Mouse (Mus musculus): ENCODE data around the gene Rflna.

The Rflna gene

DNA sequence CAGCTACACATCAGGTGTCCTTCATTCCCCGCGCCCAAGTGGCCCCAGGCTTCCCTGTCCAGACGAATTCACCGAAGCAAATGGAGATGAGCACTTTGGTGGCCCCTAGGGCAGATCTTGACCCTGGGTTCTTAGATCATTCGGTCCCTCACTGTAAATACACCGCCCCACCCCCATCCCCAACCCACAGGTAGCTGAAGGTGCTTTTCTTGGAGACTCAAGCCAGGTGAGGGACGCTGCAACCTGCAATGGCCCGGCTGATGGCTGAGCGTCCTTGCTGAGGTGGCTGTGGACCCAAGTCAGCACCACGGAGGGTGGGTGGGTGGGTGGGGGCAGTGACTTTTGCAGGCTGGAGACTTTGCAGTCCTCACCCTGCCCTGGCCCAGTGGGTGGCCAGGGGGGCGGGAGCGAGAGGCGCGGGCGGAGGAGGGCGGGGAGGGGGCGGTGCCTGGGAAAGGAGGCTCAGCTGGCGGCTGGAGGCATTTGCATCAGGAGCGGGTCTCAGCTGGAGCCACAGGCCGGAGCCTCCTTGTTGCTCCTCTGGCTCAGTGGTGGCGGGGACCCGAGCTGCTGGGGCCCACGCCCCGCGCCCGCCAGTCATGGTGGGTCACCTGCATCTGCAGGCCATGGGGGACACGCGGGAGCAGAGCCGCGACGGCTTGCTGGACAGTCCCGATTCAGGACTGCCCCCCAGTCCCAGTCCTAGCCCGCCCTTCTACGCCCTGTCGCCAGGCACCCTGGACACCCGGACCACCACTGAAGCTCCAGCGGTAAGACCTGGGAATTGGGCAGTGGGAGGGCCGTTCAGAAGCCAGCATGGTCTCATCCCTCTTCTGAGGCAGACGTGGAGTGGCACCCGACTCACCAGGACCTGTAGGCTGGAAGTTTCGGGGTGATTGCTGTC lies at the start of gene Rflna:
Gene Rflna (plus strand): TSS at position 253 of the 904 bp plus-strand sequence.
- DNase-seq (ENCODE audit: low spot score), result no peak

DNA sequence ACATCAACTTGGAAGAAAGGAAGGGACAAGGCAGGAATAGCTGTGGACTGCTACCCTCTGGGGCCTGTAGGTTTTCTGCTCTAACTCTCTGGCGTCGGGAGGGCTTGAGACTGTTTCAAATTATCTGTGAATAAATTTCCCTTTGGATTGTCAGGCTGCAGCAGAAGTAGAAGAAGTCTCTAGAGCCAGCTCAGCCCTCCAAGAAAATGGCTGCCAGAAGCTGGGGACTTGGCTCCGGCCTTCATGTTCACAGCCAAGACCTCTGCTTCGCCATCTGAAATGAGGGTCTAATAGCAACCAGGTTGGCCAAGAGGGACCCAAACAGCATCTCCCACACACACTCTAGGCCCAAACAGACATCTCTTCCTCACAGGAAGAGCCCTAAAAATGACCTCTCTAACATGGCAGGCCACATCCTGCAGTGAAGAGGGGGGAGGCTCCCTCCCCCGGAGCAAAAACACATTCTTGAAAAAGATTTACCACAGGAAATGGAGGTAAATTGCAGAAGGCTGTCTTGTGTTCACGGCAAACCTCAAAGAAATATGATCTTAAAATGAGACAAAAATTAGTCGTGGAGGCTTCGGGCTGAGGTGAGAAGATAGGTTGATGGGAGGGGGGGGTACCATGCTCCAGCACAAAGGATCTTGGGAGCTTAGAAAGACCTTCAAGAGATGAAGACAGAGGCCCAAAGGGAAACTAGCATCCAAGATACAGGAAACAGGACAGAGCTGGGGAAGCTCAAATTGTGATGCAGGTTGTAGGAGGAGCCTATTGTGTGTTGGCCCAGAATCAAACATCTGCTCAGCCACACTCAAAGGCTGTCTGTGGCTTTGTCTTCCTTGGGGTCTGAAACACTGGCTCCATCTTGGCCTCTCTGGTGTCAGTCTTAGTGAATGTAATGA lies 48.4 kb upstream of the Rflna start:
- no peak for DNase-seq (ENCODE audit: low spot score)

DNA sequence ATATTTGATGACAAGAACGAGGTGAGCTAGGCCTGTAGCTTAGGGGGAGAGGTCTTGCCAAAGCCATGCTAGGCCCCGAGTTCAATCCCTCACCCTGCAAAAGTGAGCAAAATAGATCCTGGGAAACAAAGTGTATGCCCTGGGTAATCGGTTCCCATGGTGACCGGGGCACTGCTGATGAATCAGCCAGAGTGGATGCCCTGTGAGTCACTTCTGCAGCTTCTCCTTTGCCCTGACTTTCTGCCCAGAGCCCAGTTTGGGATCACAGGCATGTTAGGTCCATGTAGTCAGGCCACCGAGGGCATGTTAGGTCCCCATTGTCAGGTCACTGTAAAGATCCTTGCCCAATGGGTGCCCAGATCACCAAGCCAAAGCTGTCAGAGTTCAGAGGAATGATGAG lies 45.5 kb upstream of the Rflna start:
- peak; percentile 79 for DNase-seq (ENCODE audit: low spot score)

- DNase-seq (ENCODE audit: low spot score), result no peak
Observed at GRCm38 (mm10) chr5:124959099-124959498, 43.9 kb upstream of the Rflna start.

GRCm38 (mm10) chr5:124960131-124960901 lies 42.7 kb upstream of the Rflna start:
- peak; percentile 42 for DNase-seq (ENCODE audit: low spot score)

- no peak for DNase-seq (ENCODE audit: low spot score)
Observed at GRCm38 (mm10) chr5:124961433-124961832, 41.6 kb upstream of the Rflna start.

GRCm38 (mm10) chr5:124962761-124963160 lies 40.3 kb upstream of the Rflna start:
- no peak for DNase-seq (ENCODE audit: low spot score)

- DNase-seq (ENCODE audit: low spot score), result peak; percentile 87
Observed at GRCm38 (mm10) chr5:124963806-124964672, 39.0 kb upstream of the Rflna start.

DNA sequence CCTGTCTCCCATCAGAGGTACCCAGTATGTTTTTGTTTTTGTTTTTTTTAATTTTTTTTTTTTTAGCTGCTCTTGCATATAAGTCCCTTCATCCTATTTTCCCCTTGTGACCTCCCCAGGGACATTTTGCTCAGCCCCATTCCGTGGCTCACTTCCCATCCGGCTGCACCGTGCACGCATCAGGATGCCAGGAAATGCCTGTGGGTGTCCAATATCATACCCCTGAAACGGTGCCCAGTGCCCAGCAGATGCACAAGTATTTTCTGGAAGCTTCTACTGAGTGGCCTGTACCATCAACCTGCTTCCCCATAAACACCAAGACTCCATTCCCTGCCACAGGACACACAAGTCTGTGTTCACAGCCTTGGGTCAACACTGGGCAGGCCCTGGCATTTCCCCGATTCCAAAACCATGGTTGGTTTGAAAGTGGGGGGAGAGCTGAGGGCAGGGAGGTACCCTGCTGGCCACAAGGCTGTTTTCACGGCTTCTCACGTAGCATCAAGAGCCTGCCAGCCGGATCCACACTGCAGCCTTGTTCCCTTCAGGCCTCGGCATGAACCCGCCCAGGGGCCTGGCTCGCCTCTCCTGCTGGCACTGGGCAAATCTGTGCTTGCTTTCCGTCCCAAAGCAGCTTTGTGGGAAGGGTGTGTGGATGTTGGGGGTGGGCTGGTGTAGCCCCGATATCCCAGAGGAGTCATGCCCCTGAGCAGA lies 36.2 kb upstream of the Rflna start:
- no peak for DNase-seq (ENCODE audit: low spot score)

GRCm38 (mm10) chr5:124969790-124970189 lies 33.2 kb upstream of the Rflna start:
- no peak for DNase-seq (ENCODE audit: low spot score)

DNA sequence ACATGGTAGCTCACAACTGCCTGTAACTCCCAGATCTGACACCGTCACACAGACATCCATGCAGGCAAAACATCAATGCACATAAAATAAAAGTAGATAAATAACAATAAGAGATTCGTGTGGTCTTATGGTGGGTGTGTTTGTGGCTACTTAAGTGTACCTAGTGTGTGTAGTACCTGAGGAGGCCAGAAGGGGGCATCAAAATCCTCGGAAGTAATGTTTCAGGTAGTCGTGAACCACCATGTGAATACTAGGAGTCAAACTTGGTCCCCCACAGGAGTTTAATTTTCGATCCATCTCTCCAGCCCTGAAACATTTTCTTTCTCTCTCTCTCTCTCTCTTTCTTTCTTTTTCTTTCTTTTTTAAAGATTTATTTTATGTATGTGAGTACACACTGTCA lies 16.8 kb upstream of the Rflna start:
- no peak for DNase-seq (ENCODE audit: low spot score)

DNA sequence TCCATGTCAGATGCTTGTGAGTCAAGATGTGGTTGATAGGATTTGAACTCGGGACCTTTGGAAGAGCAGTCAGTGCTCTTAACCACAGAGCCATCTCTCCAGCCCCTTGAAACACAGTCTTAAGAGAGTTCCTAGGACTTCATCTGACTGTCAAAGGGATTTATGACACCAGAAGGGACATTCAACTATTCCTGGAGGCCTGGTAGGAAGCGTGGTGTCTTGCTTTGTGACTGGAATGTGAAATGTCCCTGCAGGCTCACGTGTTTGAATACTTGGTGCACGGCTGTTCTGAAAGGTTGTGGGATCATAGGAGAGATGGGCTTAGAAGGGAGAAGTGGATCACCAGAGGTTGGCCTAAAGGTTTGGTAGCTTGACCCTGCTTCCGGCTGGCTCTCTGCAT lies 16.4 kb upstream of the Rflna start:
- no peak for DNase-seq (ENCODE audit: low spot score)

- DNase-seq (ENCODE audit: low spot score), result no peak
Observed at GRCm38 (mm10) chr5:124989724-124990123, 13.3 kb upstream of the Rflna start.

DNA sequence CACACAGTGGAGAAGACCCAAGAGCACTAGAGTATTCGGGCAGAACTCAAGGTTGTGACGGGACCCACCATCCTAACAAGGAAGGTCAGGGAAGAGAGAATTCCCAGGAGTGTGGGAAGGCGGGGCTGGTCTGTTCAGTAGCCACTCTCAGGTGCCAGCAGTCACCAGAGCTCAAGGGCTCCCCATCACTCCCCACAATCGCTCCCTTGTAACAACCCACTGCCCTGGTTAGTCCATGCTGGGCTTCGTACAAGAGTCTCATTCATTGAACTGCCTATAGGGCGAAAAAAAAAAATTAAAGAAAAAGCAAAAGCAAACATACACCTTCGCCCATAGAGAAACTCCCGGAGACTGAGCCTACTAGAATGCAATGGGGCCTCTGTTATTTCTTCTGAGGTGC lies 10.7 kb upstream of the Rflna start:
- DNase-seq (ENCODE audit: low spot score), result no peak

- DNase-seq (ENCODE audit: low spot score), result no peak
Observed at GRCm38 (mm10) chr5:124992891-124993290, 10.1 kb upstream of the Rflna start.

DNA sequence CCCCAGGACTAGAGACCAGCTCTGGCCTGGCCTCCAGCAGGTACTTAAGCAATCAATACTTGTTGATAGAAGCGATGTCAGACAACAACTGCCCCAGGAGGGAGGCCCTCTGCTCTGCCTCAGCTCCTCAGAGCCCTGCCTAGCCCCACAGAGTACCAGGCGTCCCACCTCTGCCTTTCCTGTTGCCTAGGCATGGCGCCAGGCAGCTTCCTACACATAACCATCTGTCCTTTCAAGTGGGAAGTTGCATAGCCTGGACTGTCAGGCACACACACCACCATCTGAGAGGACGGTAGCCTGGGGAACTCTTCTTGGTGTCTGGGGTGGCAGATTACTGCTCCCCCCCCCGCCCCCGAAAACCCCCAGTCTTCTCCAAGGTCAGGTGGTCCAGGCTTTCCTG lies 6.2 kb upstream of the Rflna start:
- DNase-seq (ENCODE audit: low spot score), result no peak

GRCm38 (mm10) chr5:124997913-124998312 lies 5.1 kb upstream of the Rflna start:
- DNase-seq (ENCODE audit: low spot score), result no peak

DNA sequence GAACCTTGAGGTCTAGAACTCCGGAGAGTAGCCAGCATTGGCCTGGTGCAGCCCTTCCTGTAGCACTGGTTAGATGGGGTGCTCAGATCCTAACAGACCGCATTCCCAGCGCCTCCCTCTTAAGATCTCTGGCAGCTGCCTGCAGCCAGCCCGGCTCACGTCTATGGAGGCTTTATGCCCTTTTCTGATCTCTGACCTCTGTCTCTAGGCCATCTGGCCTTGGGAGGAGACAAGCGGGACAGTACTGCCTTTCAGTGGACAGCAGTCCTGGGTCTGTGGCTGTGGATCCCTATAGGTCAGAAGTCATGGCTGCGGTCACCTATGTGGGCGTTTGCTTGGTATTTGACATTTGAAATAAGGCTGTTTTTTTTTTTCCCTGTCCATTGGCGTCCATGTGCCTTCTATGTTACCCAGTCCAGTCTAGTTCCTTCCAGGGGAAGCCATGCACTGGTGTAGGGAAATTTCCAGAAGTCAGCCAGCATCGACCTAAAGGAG lies 2.2 kb upstream of the Rflna start:
- no peak for DNase-seq (ENCODE audit: low spot score)

GRCm38 (mm10) chr5:125003873-125004255 lies 843 bp downstream of the Rflna start:
- no peak for DNase-seq (ENCODE audit: low spot score)

Data from MN1 (cell line).